Mouse (Mus musculus) lung, adult 2 months (tissue): ENCODE data around the gene Catsper1. TPM values are rescaled to one million over a fixed set of nuclear protein-coding genes. Genes with fewer than 3 reads are reported as not detected.

ENCODE experiments used
- DNase-seq: peaks from one replicate; pipeline ENCODE4 v3.0.0; 2022
- H3K4me1 ChIP-seq: fragments of 200-500 bp; 2 replicates; pipeline ENCODE4 v1.6.1; 2011; ENCODE audit warnings: low read length; ENCODE audit not compliant: control insufficient read depth, insufficient read depth
- H3K4me3 ChIP-seq: fragments of 200-500 bp; replicated peaks from 2 replicates; pipeline ENCODE3; 2011; ENCODE audit warnings: low read depth, mild to moderate bottlenecking, control low read depth, low read length; ENCODE audit errors: extremely low read depth
- CTCF ChIP-seq: fragments of 200-500 bp; IDR thresholded peaks from 2 replicates; pipeline ENCODE4 v1.5.1; 2011; ENCODE audit warnings: mild to moderate bottlenecking, low read length, control low read depth; ENCODE audit not compliant: insufficient read depth
- POLR2A ChIP-seq: fragments of 200-500 bp; IDR thresholded peaks from 2 replicates; pipeline ENCODE4 v1.6.1; 2011; ENCODE audit warnings: low read depth, mild to moderate bottlenecking, control low read depth, low read length, borderline replicate concordance; ENCODE audit errors: extremely low read depth
- WGBS: fragments of 180-500 bp; shearing (Covaris S2); methylation state at CpG from one replicate; pipeline ENCODE4 v1.1.7; 2018; 5-methylcytosine and 5-hydroxymethylcytosine counted together
- polyA plus RNA-seq: library from polyadenylated mRNA; depleted of rRNA; stranded (reverse); fragments of >200 nt; gene quantifications from 2 replicates; pipeline ENCODE4 v1.2.3, GENCODE M21; 2012; rRNA removed

The Catsper1 gene
- not detected in 2 replicates for polyA plus RNA-seq

DNA sequence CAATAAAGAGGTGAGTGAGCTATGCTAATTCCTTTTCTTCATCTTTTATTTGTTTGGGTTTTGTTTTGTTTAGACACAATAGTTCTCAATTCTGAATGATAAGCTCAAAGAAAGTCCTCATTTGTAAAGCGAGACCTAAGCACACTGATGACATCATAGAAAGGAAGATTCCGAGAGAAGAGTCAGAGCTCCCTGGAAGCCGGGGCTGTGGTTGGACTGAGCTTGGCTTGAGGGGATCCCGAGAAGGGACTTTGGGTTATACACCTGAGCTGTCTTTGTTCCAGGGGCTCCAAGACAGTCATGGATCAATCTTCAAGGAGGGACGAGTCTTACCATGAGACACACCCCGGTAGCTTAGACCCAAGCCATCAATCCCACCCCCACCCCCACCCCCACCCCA lies at the start of gene Catsper1:
TSS of gene Catsper1 (plus strand) at position 301 of the 400 bp plus-strand sequence.
- Histone ChIP-seq H3K4me1 (no peaks in the 10 kb centered on the region), H3K4me3 (no peak within 1 kb of the TSS)
- no peak for DNase-seq
- TF ChIP-seq CTCF (no peak), POLR2A (no peak)
- 87% methylated on average over 6 of the region's 6 CpGs for WGBS

DNA sequence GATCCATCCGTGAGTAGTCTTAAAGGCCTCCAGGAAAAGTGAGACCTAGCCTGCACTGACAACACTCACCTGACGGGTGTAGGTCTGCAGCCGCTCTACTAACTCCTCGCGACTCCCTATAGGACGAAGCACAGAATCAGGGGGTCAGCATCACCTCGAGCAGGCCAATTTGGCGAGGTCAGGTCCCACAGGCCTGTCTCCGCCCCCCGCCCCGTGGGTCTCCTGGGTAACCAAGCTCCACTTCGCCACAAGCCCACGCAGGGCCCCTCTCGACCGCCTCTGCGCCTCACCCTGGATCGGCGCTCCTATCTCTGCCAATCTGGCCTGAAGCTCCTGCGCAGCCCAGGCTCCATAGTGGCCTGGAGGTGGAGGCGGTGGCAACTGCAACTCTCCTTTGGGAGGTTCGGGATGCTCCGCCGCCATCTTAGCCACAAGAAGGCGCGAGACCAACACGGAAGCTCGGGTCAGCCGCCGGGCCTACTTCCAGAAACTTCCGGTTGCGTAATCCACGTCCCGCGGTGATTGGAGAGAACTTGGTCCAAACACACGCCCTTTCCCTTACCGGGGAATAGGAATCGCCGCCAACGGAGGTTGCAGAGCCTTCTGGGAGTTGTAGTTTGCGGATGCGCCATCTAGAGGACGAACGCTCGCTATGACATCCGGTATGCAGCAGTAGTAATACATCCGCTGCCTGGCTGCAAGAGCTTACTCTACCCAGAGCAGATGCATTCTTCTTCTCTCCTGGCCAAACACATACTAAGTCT lies 40.4 kb upstream of the Catsper1 start, which contains the start of gene Sf3b2:
TSS of gene Sf3b2 (minus strand) at position 484 of the 764 bp plus-strand sequence.
- Histone ChIP-seq H3K4me3 (peak within 1 kb of the TSS; percentile 95), H3K4me1 (peaks cover 6% of the 10 kb centered on the region)
- WGBS: 1% methylated on average over 46 of the region's 46 CpGs
- peak; percentile 98 for DNase-seq
- TF ChIP-seq POLR2A: peak; percentile 68; the same call in 1 of the 2 replicates
- TF ChIP-seq CTCF: peak; percentile 79

DNA sequence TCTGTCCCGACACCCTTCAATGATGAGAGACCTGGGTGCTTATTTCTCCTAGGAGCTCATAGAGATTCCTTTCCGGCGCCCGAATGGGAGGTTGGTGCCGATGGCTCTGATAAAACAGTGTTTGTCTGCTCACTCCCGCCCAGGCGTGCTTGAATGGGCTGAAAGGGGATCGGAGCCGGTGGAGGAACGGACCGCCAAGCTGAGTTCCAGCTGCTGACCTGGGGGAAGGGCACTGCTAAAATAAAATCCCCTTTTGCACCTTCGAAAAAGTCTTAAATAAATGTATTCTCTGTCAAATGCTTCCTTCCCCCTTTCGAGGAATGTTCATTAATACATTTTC lies 39.8 kb upstream of the Catsper1 start:
- DNase-seq: no peak
- WGBS: 5% methylated on average over 13 of the region's 13 CpGs
- peaks cover 6% of the 10 kb centered on the region for H3K4me1 ChIP-seq
- H3K4me3 ChIP-seq: peak overlapping the region; percentile 50
- TF ChIP-seq CTCF (no peak), POLR2A (no peak)

DNA sequence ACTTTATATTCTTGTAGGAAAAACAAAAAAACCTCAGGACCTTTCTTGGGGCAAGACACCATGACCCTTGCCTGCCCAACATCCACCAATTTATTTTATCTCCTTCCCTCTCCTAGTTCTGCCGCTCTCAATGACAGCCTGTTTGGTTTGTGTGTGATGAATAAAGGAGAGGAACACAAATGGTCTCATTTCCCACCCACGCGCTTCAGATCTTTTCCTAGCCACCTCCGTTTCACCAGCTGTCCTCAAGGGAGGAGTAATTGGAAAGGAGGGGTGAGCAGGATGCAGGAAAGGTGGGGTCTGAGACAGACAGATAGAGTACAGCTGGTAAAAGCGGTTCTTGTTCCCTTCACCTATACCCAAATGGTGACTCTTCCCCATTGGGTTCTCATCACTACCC lies 38.9 kb upstream of the Catsper1 start:
- no peak for DNase-seq
- Histone ChIP-seq H3K4me1 (peaks cover 6% of the 10 kb centered on the region), H3K4me3 (no peak overlapping the region)
- no peak for TF ChIP-seq CTCF
- no peak for TF ChIP-seq POLR2A
- 50% methylated on average over 5 of the region's 5 CpGs for WGBS

DNA sequence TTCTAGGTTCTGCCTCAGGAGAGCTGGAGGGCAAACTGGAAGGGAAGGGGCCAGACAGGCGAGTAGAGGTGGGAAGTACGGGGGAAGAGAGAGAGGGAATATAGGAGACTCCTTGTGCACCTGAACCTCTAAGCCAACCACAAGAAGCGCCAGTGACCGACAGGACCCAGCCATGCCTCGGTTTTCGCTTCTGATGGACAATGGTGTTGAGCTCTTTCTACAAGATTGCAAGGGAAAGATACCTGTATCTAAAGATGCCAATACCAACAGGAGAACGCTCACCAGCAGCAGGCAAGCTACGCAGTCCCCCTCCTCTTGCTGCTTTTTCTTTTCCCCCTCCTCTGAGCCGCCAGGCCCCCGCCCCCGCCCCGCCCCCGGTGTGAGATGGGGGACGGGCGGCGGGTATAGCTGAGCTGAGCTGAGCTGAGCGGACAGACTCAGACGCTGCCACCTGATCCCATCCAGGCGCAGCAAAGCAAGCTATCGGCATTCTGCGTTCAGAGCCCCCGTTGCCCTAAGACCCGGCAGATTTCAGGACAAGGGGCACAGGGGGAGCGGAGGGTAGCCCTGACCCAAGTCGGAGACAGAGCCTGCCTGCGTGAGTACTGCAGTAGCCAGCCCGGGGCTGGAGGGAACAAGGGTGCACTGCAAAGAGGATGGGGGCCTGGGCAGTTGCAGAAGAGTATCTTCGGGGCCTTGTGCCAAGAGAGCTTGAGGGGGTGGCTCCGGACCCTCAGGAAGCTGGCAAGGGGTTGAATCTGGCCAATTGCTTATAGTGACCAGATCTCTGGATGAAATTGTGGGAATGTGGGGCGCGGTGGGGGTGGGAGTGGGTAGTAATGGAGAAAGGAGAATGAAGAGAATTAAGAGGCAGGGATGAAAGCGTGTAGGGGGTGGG lies 37.4 kb upstream of the Catsper1 start, which contains the start of gene Gal3st3:
TSS of gene Gal3st3 (plus strand) at position 429 of the 898 bp plus-strand sequence.
- H3K4me3 ChIP-seq: peak within 1 kb of the TSS; percentile 44
- no peak for TF ChIP-seq POLR2A
- TF ChIP-seq CTCF: no peak
- peaks cover 6% of the 10 kb centered on the region for H3K4me1 ChIP-seq
- WGBS: 19% methylated on average over 32 of the region's 32 CpGs
- DNase-seq: no peak

DNA sequence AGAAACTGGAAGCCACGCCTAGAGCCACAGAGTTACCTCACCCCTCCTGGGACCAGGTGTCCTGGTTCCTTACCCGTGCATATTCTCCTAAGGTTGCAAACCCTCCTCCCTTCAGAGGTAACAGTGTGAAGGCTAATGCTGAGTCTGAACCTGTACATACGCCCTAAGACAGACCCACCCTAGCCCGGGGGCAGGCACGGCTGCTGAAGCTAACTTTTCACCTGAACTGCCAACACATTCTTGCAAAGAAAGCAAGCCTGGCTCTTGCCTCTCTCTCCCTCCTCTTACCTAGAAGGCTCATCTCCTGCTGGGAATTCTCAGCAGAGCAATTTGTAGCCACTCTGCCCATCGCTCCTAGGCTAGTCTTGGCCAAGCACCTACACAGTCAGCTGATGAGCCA lies 35.0 kb upstream of the Catsper1 start:
- Histone ChIP-seq H3K4me3 (no peak overlapping the region), H3K4me1 (no peaks in the 10 kb centered on the region)
- WGBS: 75% methylated on average over 6 of the region's 6 CpGs
- TF ChIP-seq CTCF: no peak
- no peak for TF ChIP-seq POLR2A
- no peak for DNase-seq

DNA sequence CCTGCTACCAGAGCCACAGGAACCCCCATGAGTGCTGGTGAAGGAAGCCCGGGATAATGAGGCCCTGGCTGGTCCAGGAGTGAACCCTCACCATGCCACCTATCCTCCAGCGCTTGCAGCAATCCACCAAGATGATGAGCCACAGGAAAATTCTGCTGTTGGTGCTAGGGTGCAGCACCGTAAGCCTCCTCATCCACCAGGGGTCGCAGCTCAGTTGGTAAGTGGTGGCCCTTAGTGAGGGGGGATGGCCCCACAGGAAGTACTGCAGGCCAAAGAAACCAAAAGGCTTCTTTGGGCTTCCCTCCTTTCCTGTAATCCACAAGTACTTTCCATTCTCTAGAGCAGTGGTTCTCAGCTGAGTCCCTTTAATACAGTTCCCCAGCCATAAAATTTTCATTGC lies 33.1 kb upstream of the Catsper1 start:
- no peak overlapping the region for H3K4me3 ChIP-seq
- no peaks in the 10 kb centered on the region for H3K4me1 ChIP-seq
- DNase-seq: no peak
- WGBS: 17% methylated on average over 4 of the region's 4 CpGs
- TF ChIP-seq POLR2A (no peak), CTCF (peak; percentile 62)

DNA sequence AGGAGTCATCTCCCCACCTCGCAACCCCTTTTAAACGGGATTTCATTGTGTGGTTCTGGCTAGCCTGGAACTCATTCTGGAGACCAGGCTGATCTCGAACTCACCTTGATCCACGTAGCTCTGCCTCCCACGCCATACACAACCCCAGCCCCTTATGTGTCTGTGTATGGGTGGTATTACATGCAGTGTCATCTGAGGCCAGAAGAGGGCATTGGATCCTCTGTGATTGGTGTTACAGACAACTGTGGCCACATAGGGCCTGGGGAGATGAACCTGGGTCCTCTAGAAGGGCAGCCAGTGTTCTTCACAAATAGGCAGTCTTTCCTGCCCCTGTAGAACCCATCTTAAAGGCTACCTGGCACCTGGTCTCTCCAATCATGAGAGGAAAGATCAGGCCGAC lies 29.3 kb upstream of the Catsper1 start:
- no peaks in the 10 kb centered on the region for H3K4me1 ChIP-seq
- TF ChIP-seq CTCF (no peak), POLR2A (no peak)
- DNase-seq: no peak
- no peak overlapping the region for H3K4me3 ChIP-seq
- WGBS: 82% methylated on average over 6 of the region's 6 CpGs

DNA sequence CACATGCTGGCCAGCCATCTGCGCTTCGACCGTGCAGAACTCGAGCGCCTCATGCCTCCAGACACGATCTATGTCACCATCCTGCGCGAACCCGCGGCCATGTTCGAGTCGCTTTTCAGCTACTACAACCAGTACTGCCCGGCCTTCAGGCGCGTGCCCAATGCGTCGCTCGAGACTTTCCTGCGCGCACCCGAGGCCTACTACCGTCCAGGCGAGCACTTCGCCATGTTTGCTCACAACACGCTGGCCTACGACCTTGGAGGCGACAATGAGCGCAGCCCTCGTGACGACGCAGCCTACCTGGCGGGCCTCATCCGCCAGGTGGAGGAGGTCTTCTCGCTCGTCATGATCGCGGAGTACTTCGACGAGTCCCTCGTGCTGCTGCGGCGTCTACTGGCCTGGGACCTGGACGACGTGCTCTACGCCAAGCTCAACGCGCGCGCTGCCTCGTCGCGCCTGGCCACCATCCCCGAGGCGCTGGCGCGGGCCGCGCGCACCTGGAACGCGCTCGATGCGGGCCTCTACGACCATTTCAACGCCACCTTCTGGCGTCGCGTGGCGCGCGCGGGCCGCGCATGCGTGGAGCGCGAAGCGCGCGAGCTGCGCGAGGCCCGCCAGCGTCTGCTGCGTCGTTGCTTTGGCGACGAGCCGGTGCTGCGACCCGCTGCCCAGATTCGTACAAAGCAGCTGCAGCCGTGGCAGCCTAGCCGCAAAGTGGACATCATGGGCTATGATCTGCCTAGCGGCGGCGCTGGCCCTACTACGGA lies 28.4 kb upstream of the Catsper1 start:
- no peak for DNase-seq
- Histone ChIP-seq H3K4me3 (peak overlapping the region; percentile 31), H3K4me1 (no peaks in the 10 kb centered on the region)
- WGBS: 41% methylated on average over 98 of the region's 98 CpGs
- no peak for TF ChIP-seq CTCF
- no peak for TF ChIP-seq POLR2A
